ENCODE assay signal across 8 mouse cellular contexts in genomic region chr3:60502155-60502987, GRCm38 (mm10). TPM values are rescaled to one million over a fixed set of nuclear protein-coding genes. Genes with fewer than 3 reads are reported as not detected.
DNase-seq lines count a peak whose midpoint lies in the region; ATAC-seq and TF ChIP-seq lines count a peak whose summit lies in the region.

No protein-coding gene starts in this region.

- H3K4me2 ChIP-seq in limb, embryonic 11.5 days (ENCODE audit: low read depth, severe bottlenecking): peak overlapping the region; percentile 52

- H3K4me3 ChIP-seq in C2C12 (ENCODE audit: insufficient read depth, poor library complexity, severe bottlenecking): peak overlapping the region; percentile 64
- peak overlapping the region; percentile 84 for H3K4me3 ChIP-seq in forebrain, embryonic 10.5 days
- H3K4me3 ChIP-seq in limb, embryonic 11.5 days (ENCODE audit: low read depth, low read length): peak overlapping the region; percentile 76
- no peak overlapping the region for H3K4me3 ChIP-seq in olfactory bulb, adult 2 months (ENCODE audit: insufficient read depth, low read depth, low read length)

- H3K9me3 ChIP-seq in forebrain, embryonic 10.5 days: no peaks in the 10 kb centered on the region
- H3K9me3 ChIP-seq in limb, embryonic 11.5 days (ENCODE audit: control insufficient read depth, low read length): no peaks in the 10 kb centered on the region

- no peak for TF ChIP-seq POLR2A in olfactory bulb, adult 2 months (IDR thresholded peaks at IDR 0.05; ENCODE audit: insufficient read depth, low read depth, low read length)

- peaks cover 75% of the 10 kb centered on the region for H3K79me2 ChIP-seq in C2C12 (ENCODE audit: control insufficient read depth, insufficient read depth)

- ATAC-seq in limb, embryonic 11.5 days (ENCODE audit: insufficient number of reproducible peaks, low FRiP score, low TSS enrichment, low read depth): no peak
- ATAC-seq in cerebellum, adult (ENCODE audit: insufficient number of reproducible peaks, low FRiP score, low TSS enrichment): no peak

- peaks cover 60% of the 10 kb centered on the region for H3K79me3 ChIP-seq in C2C12 (ENCODE audit: low read depth)

- no peak for TF ChIP-seq CTCF in C2C12 (IDR thresholded peaks at IDR 0.05; ENCODE audit: control insufficient read depth, insufficient read depth, insufficient read length)
- TF ChIP-seq CTCF in olfactory bulb, adult 2 months (IDR thresholded peaks at IDR 0.05; ENCODE audit: insufficient read depth, low read depth, low read length): no peak

- no peaks in the 10 kb centered on the region for H3K27me3 ChIP-seq in C2C12 (ENCODE audit: control insufficient read depth, insufficient read depth, insufficient read length)
- H3K27me3 ChIP-seq in forebrain, embryonic 10.5 days (ENCODE audit: poor library complexity, severe bottlenecking): no peaks in the 10 kb centered on the region
- no peaks in the 10 kb centered on the region for H3K27me3 ChIP-seq in limb, embryonic 11.5 days (ENCODE audit: control insufficient read depth, insufficient read depth, low read length)

- no peak overlapping the region; the same call in 1 of the 2 replicates for H3K9ac ChIP-seq in limb, embryonic 11.5 days (ENCODE audit: low read length)

- DNase-seq in gastrocnemius, adult 18-20 months (ENCODE audit: low spot score): peak; percentile 34
- no peak for DNase-seq in gastrocnemius, postnatal 25 days
- no peak for DNase-seq in forebrain, embryonic 10.5 days (ENCODE audit: extremely low spot score, low spot score)
- peak; percentile 37 for DNase-seq in limb, embryonic 11.5 days (ENCODE audit: low spot score)
- no peak for DNase-seq in ovary, postnatal 14 days (ENCODE audit: low spot score)

- H3K4me1 ChIP-seq in forebrain, embryonic 10.5 days: peaks cover 57% of the 10 kb centered on the region
- peaks cover 15% of the 10 kb centered on the region for H3K4me1 ChIP-seq in limb, embryonic 11.5 days (ENCODE audit: control insufficient read depth, insufficient read depth, low read length)
- H3K4me1 ChIP-seq in olfactory bulb, adult 2 months (ENCODE audit: control insufficient read depth, insufficient read depth, low read length): no peaks in the 10 kb centered on the region

- WGBS in forebrain, embryonic 10.5 days: 43% methylated on average over 7 of the region's 7 CpGs
- WGBS in limb, embryonic 11.5 days: 13% methylated on average over 7 of the region's 7 CpGs
- 42% methylated on average over 7 of the region's 7 CpGs for WGBS in olfactory bulb, adult 2 months

- H3ac ChIP-seq in C2C12 (ENCODE audit: control insufficient read depth, insufficient read length, low read depth): peak overlapping the region; percentile 81

- peak overlapping the region; percentile 99 for H3K27ac ChIP-seq in forebrain, embryonic 10.5 days
- H3K27ac ChIP-seq in limb, embryonic 11.5 days (replicated peaks; ENCODE audit: low read depth, low read length): no peak overlapping the region; the same call in 1 of the 2 replicates
- H3K27ac ChIP-seq in olfactory bulb, adult 2 months (ENCODE audit: insufficient read depth, low read depth, low read length): peak overlapping the region; percentile 23

- peaks cover 13% of the 10 kb centered on the region for H3K36me3 ChIP-seq in C2C12 (ENCODE audit: control insufficient read depth, insufficient read depth)
- H3K36me3 ChIP-seq in forebrain, embryonic 10.5 days (replicated peaks): no peaks in the 10 kb centered on the region
- no peaks in the 10 kb centered on the region for H3K36me3 ChIP-seq in limb, embryonic 11.5 days (ENCODE audit: control insufficient read depth, insufficient read depth, low read length)

TF ChIP-seq in C2C12, 6 proteins besides CTCF, POLR2A, EP300 and RAD21:
- TF ChIP-seq MAX (IDR thresholded peaks at IDR 0.05) (peak; percentile 80), MYOD1 (IDR thresholded peaks at IDR 0.05; ENCODE audit: control insufficient read depth, insufficient read length, low read depth) (no peak)

RNA-seq across cellular contexts. Expression of gene Mbnl1, which starts 29.7 kb away (rescaled TPM):
- 100 to 1,000 TPM; 501 to 534 TPM for total RNA-seq in gastrocnemius, adult 18-20 months (2021)
- total RNA-seq in gastrocnemius, postnatal 25 days (2021): 100 to 1,000 TPM; 339 to 401 TPM
- 37.7 TPM for polyA plus RNA-seq in C2C12 (2012; fragmentation: generic; extraction: Trizol)
- polyA plus RNA-seq in forebrain, embryonic 10.5 days (2016; fragmentation: Nextera tagmentation; extraction: Ambion mirVana): 37.6 and 40.0 TPM in 2 replicates
- polyA plus RNA-seq in limb, embryonic 11.5 days (2014; fragmentation: Nextera tagmentation; extraction: Ambion mirVana): 67.0 and 70.0 TPM in 2 replicates
- polyA plus RNA-seq in olfactory bulb, adult 2 months (2012; ENCODE audit: insufficient read depth, insufficient read length, low replicate concordance, missing spikeins): 137 and 757 TPM in 2 replicates

Comparison
In these comparisons a context has a peak if more than half of its experiments do, and no peak if none do; other contexts are left out.
1. DNase-seq: peak in gastrocnemius, adult 18-20 months (single experiment) and limb, embryonic 11.5 days (single experiment); none in gastrocnemius, postnatal 25 days (single experiment), forebrain, embryonic 10.5 days (single experiment) and ovary, postnatal 14 days (single experiment).